Mouse (Mus musculus) limb, embryonic 13.5 days (tissue): ENCODE measurements around the gene Nectin4. TPM values are rescaled to one million over a fixed set of nuclear protein-coding genes. Genes with fewer than 3 reads are reported as not detected.

Experiments
- ATAC-seq: fragments of 200-750 bp; cut with Nextera tagmentation; 2 replicates; pipeline ENCODE4 v1.8.0; 2017; ENCODE audit warnings: low read depth, moderate number of reproducible peaks, moderate TSS enrichment; ENCODE audit not compliant: low FRiP score
- H3K27ac ChIP-seq: fragments of 300-500 bp; sonication (generic); 2 replicates; pipeline ENCODE4 v1.5.1; 2015; ENCODE audit warnings: inconsistent platforms, mild to moderate bottlenecking, moderate library complexity
- H3K27me3 ChIP-seq: fragments of 300-500 bp; sonication (generic); 2 replicates; pipeline ENCODE4 v1.6.1; 2015; ENCODE audit warnings: mild to moderate bottlenecking, inconsistent platforms
- H3K36me3 ChIP-seq: fragments of 300-500 bp; sonication (generic); 2 replicates; pipeline ENCODE4 v1.6.1; 2015; ENCODE audit warnings: inconsistent platforms, mild to moderate bottlenecking, moderate library complexity
- H3K4me1 ChIP-seq: fragments of 300-500 bp; sonication (generic); 2 replicates; pipeline ENCODE4 v1.6.1; 2015; ENCODE audit warnings: inconsistent platforms
- H3K4me2 ChIP-seq: fragments of 300-500 bp; sonication (generic); replicated peaks from 2 replicates; pipeline ENCODE4 v1.6.1; 2015; ENCODE audit warnings: inconsistent platforms, mild to moderate bottlenecking, moderate library complexity
- H3K4me3 ChIP-seq: fragments of 300-500 bp; sonication (generic); 2 replicates; pipeline ENCODE4 v1.5.1; 2015; ENCODE audit warnings: moderate library complexity, mild to moderate bottlenecking, inconsistent platforms
- H3K9ac ChIP-seq: fragments of 300-500 bp; sonication (generic); 2 replicates; pipeline ENCODE4 v1.6.1; 2015; ENCODE audit warnings: mild to moderate bottlenecking, inconsistent platforms
- H3K9me3 ChIP-seq: fragments of 300-500 bp; sonication (generic); 2 replicates; pipeline ENCODE4 v1.6.1; 2016; ENCODE audit warnings: inconsistent platforms
- WGBS: fragments of 180-500 bp; shearing (Covaris S2); methylation state at CpG from one replicate; pipeline ENCODE4 v1.1.7; 2015; 5-methylcytosine and 5-hydroxymethylcytosine counted together
- polyA plus RNA-seq: library from polyadenylated mRNA; unstranded; fragments of >200 nt; fragmentation: Nextera tagmentation; extraction: Ambion mirVana; gene quantifications from 2 replicates; pipeline ENCODE4 v1.2.1, GENCODE M21; 2015

Nectin4 gene
- polyA plus RNA-seq, 1 experiment from 2014 or later, result 13.7 TPM

- Histone ChIP-seq H3K4me2 (no peak overlapping the region), H3K9me3 (no peaks in the 10 kb centered on the region), H3K36me3 (peaks cover 62% of the 10 kb centered on the region), H3K27ac (no peak overlapping the region), H3K4me1 (no peaks in the 10 kb centered on the region), H3K4me3 (no peak overlapping the region), H3K27me3 (no peaks in the 10 kb centered on the region), H3K9ac (no peak overlapping the region)
- no peak for ATAC-seq
- WGBS, result 61% methylated on average over 12 of the region's 12 CpGs
Observed at GRCm38 (mm10) chr1:171419291-171419882, 49.5 kb downstream of the Nectin4 start.

DNA sequence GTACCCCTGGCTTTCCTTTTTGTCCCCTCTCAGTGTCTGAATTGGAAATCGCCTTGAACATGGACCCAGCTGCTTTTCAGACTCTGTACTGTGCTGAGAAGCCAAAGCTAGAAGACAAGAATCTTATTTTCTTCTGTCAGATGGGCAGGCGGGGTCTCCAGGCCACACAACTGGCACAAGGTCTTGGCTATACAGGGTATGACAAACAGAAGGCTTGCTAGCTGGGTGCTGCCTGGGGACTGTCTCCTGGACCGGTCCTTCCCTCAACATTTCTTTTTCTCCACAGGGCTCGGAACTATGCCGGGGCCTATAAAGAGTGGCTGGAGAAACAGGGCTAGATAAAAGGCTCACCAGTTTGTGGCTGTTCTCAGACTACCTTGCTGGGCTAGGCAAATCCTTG, 50.0 kb downstream of the Nectin4 start:
- no peaks in the 10 kb centered on the region for H3K27me3 ChIP-seq
- ATAC-seq, result no peak
- H3K4me3 ChIP-seq, result no peak overlapping the region
- no peak overlapping the region for H3K27ac ChIP-seq
- no peaks in the 10 kb centered on the region for H3K9me3 ChIP-seq
- H3K4me2 ChIP-seq, result no peak overlapping the region
- no peaks in the 10 kb centered on the region for H3K4me1 ChIP-seq
- H3K9ac ChIP-seq, result no peak overlapping the region
- H3K36me3 ChIP-seq, result peaks cover 62% of the 10 kb centered on the region
- WGBS, result 84% methylated on average over 5 of the region's 5 CpGs

GRCm38 (mm10) chr1:171422504-171423095, 52.7 kb downstream of the Nectin4 start:
- H3K27ac ChIP-seq, result no peak overlapping the region
- H3K4me3 ChIP-seq, result no peak overlapping the region
- 85% methylated on average over 8 of the region's 8 CpGs for WGBS
- no peaks in the 10 kb centered on the region for H3K4me1 ChIP-seq
- H3K9ac ChIP-seq, result no peak overlapping the region
- H3K27me3 ChIP-seq, result no peaks in the 10 kb centered on the region
- no peaks in the 10 kb centered on the region for H3K9me3 ChIP-seq
- no peak for ATAC-seq
- H3K36me3 ChIP-seq, result peaks cover 37% of the 10 kb centered on the region
- H3K4me2 ChIP-seq, result no peak overlapping the region

GRCm38 (mm10) chr1:171424638-171425037, 54.7 kb downstream of the Nectin4 start:
- Histone ChIP-seq H3K4me2 (no peak overlapping the region), H3K36me3 (peaks cover 17% of the 10 kb centered on the region), H3K9ac (no peak overlapping the region), H3K9me3 (no peaks in the 10 kb centered on the region), H3K4me3 (no peak overlapping the region), H3K4me1 (no peaks in the 10 kb centered on the region), H3K27me3 (no peaks in the 10 kb centered on the region), H3K27ac (no peak overlapping the region)
- 74% methylated on average over 5 of the region's 5 CpGs for WGBS
- ATAC-seq, result no peak

- no peak for ATAC-seq
- Histone ChIP-seq H3K9ac (no peak overlapping the region), H3K36me3 (peaks cover 12% of the 10 kb centered on the region), H3K27me3 (no peaks in the 10 kb centered on the region), H3K4me2 (no peak overlapping the region), H3K4me1 (no peaks in the 10 kb centered on the region), H3K27ac (no peak overlapping the region), H3K4me3 (no peak overlapping the region), H3K9me3 (no peaks in the 10 kb centered on the region)
- WGBS, result 72% methylated on average over 4 of the region's 4 CpGs
Observed at GRCm38 (mm10) chr1:171425126-171425525, 55.2 kb downstream of the Nectin4 start.

DNA sequence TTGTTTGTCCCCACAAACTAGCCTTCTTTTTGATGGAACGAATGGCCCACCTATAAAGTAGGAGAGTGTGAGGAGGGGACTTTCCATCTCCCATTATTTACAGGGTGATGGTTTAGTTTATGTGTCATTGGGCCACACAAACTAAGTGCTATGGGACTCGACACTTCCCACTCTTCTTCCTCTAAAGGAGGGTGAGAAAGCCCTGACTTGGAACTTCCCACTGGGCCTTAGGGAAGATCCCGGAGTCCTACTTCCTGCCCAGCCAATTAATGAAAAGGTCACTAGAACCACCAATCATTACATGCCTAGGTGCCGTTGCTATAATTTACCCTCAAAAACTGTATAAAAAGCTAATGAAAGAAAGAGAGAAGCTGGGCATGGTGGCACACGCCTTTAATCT, 62.3 kb downstream of the Nectin4 start:
- no peak for ATAC-seq
- H3K4me3 ChIP-seq, result no peak overlapping the region
- peaks cover 16% of the 10 kb centered on the region for H3K27me3 ChIP-seq
- no peak overlapping the region for H3K9ac ChIP-seq
- WGBS, result 71% methylated on average over 5 of the region's 5 CpGs
- H3K4me1 ChIP-seq, result peaks cover 8% of the 10 kb centered on the region; the same call in 1 of the 2 replicates
- no peak overlapping the region for H3K4me2 ChIP-seq
- H3K9me3 ChIP-seq, result no peaks in the 10 kb centered on the region
- no peak overlapping the region for H3K27ac ChIP-seq
- no peaks in the 10 kb centered on the region for H3K36me3 ChIP-seq

DNA sequence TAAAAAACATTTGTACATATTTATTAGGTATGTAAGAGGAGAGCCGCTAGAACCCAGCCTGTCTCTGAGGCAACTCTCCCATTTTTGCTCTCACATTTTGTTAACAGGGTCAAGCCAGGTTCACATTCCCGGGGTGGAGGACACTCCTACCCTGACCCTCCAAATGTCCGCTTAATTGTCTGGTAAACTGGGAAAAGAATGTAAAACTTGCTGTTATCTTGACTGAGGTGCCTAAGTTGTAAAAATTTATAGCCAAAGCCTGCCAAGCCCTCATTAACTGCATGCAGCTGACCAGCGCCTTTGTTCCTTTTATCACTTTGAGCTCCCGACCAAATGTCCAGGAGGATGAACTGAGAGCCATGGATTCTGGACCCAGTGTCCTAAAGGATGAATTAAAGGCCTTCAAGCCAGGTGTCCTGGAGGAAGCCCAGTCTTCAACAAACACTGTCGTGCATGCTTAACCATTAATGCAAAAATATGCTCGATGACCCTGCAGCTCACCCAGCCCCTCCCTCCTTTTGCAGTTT, 65.5 kb downstream of the Nectin4 start:
- no peaks in the 10 kb centered on the region for H3K36me3 ChIP-seq
- H3K4me3 ChIP-seq, result no peak overlapping the region
- no peak overlapping the region for H3K27ac ChIP-seq
- peaks cover 42% of the 10 kb centered on the region for H3K27me3 ChIP-seq
- ATAC-seq, result no peak
- H3K9me3 ChIP-seq, result no peaks in the 10 kb centered on the region
- H3K9ac ChIP-seq, result no peak overlapping the region
- H3K4me1 ChIP-seq, result peaks cover 29% of the 10 kb centered on the region
- no peak overlapping the region for H3K4me2 ChIP-seq
- 8% methylated on average over 7 of the region's 7 CpGs for WGBS

- Histone ChIP-seq H3K4me2 (no peak overlapping the region), H3K9me3 (no peaks in the 10 kb centered on the region), H3K27me3 (peaks cover 42% of the 10 kb centered on the region), H3K4me1 (peaks cover 31% of the 10 kb centered on the region), H3K27ac (no peak overlapping the region), H3K36me3 (no peaks in the 10 kb centered on the region), H3K4me3 (no peak overlapping the region), H3K9ac (no peak overlapping the region)
- 13% methylated on average over 1 of the region's 1 CpGs for WGBS
- no peak for ATAC-seq
Observed at GRCm38 (mm10) chr1:171435974-171436373, 66.1 kb downstream of the Nectin4 start.

DNA sequence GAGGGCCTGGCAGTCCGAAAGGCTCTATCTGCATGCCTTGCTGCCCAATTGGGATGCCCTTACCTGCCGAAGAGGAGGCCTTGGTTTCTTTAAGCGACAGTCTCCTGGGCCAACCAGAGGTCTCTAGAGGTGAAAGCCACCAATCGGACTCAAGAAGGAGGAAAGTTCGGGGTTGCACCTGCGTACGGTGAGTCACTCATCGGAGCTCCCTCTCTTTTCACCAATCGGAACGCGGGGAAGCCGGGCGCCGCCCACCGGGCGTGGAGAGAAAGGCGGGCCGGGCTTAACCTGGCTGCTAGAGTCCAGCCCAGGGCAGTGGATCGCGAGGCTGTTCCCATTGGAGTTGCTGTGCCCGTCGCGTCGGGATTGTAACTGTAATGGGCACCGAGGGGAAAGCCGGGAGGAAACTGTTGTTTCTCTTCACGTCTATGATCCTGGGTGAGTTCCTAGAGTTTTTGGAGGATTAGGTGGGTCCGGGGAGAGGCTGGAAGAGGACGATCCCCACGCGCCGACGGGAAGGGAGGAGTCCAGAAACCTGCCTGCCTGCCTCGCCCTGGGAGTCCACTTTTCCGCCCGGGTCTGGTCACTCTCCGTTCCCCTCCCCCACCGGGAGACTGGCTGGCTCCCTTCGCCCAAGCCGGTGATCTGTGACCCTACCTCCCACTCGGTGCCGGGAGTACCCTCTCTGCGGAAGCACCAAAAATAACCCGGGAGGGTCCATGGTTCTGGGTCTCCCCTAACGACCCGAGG, 67.5 kb downstream of the Nectin4 start, which contains the start of gene F11r:
Gene F11r (plus strand): TSS at position 272 of the 750 bp plus-strand sequence.
- peaks cover 31% of the 10 kb centered on the region for H3K4me1 ChIP-seq
- peak; percentile 54 for ATAC-seq
- peak within 1 kb of the TSS; percentile 73 for H3K4me2 ChIP-seq
- 1% methylated on average over 45 of the region's 46 CpGs for WGBS
- H3K4me3 ChIP-seq, result peak within 1 kb of the TSS; percentile 52
- no peaks in the 10 kb centered on the region for H3K9me3 ChIP-seq
- no peak within 1 kb of the TSS for H3K27ac ChIP-seq
- peak within 1 kb of the TSS; percentile 66 for H3K9ac ChIP-seq
- H3K36me3 ChIP-seq, result no peaks in the 10 kb centered on the region
- peaks cover 42% of the 10 kb centered on the region for H3K27me3 ChIP-seq

Other genes with a start within 250 kb of the Nectin4 start
- gene Sdhc, start 219.5 kb upstream of the Nectin4 start, polyA plus RNA-seq, result 224 and 236 TPM in 2 replicates
- 5.0 and 6.8 TPM in 2 replicates for gene Mpz, start 219.4 kb upstream of the Nectin4 start, polyA plus RNA-seq
- 2.8 and 3.3 TPM in 2 replicates for gene Pcp4l1, start 173.8 kb upstream of the Nectin4 start, polyA plus RNA-seq
- 0.19 and 0.25 TPM in 2 replicates for gene Nr1i3, start 156.1 kb upstream of the Nectin4 start, polyA plus RNA-seq
- gene Tomm40l, start 147.6 kb upstream of the Nectin4 start, polyA plus RNA-seq, result 32.3 and 34.4 TPM in 2 replicates
- 2.0 and 15.7 TPM in 2 replicates for gene Apoa2, start 145.0 kb upstream of the Nectin4 start, polyA plus RNA-seq
- gene Fcer1g, start 135.7 kb upstream of the Nectin4 start, polyA plus RNA-seq, result 37.8 and 39.1 TPM in 2 replicates
- 12.7 and 14.3 TPM in 2 replicates for gene Adamts4, start 119.7 kb upstream of the Nectin4 start, polyA plus RNA-seq
- gene Ndufs2, start 118.7 kb upstream of the Nectin4 start, polyA plus RNA-seq, result 253 and 254 TPM in 2 replicates
- 86.2 and 94.0 TPM in 2 replicates for gene B4galt3, start 99.8 kb upstream of the Nectin4 start, polyA plus RNA-seq
- gene Ppox, start 88.9 kb upstream of the Nectin4 start, polyA plus RNA-seq, result 69.7 and 77.4 TPM in 2 replicates
- 126 TPM in 2 replicates for gene Usp21, start 82.1 kb upstream of the Nectin4 start, polyA plus RNA-seq
- gene Ufc1, start 75.1 kb upstream of the Nectin4 start, polyA plus RNA-seq, result 110 and 116 TPM in 2 replicates
- gene Dedd, start 41.0 kb upstream of the Nectin4 start, polyA plus RNA-seq, result 61.1 and 66.2 TPM in 2 replicates
- gene Nit1, start 24.5 kb upstream of the Nectin4 start, polyA plus RNA-seq, result 43.5 and 43.9 TPM in 2 replicates
- 120 and 128 TPM in 2 replicates for gene Pfdn2, start 24.4 kb upstream of the Nectin4 start, polyA plus RNA-seq
- 2.2 and 2.3 TPM in 2 replicates for gene Klhdc9, start 9.3 kb upstream of the Nectin4 start, polyA plus RNA-seq
- gene Arhgap30, start 18.9 kb downstream of the Nectin4 start, polyA plus RNA-seq, result 1.4 and 1.5 TPM in 2 replicates
- gene Usf1, start 41.2 kb downstream of the Nectin4 start, polyA plus RNA-seq, result 102 and 118 TPM in 2 replicates
- 7.3 and 9.0 TPM in 2 replicates for gene Tstd1, start 48.8 kb downstream of the Nectin4 start, polyA plus RNA-seq
- gene F11r, start 67.4 kb downstream of the Nectin4 start, polyA plus RNA-seq, result 40.4 and 40.6 TPM in 2 replicates
- gene Alyref2, start 133.4 kb downstream of the Nectin4 start, polyA plus RNA-seq, result 15.8 and 16.4 TPM in 2 replicates
- not detected in 2 replicates for gene Itln1, start 165.2 kb downstream of the Nectin4 start, polyA plus RNA-seq
- gene Cd244a, start 189.1 kb downstream of the Nectin4 start, polyA plus RNA-seq, result 0.11 TPM in 1 of 2 replicates, not detected in the other
- 0.18 and 0.29 TPM in 2 replicates for gene Ly9, start 237.3 kb downstream of the Nectin4 start, polyA plus RNA-seq